Mouse (Mus musculus) forebrain, postnatal 0 days (tissue): Measurements from ENCODE around the gene Nxph4. TPM values are rescaled to one million over a fixed set of nuclear protein-coding genes. Genes with fewer than 3 reads are reported as not detected.

Source experiments
- ATAC-seq: fragments of 200-750 bp; cut with Nextera tagmentation; 2 replicates; pipeline ENCODE4 v1.8.0; 2017; ENCODE audit warnings: mild to moderate bottlenecking, moderate library complexity
- DNase-seq: peaks from one replicate; pipeline ENCODE4 v3.0.0-alpha.2; 2015
- H3K27ac ChIP-seq: fragments of 300-500 bp; sonication (generic); 2 replicates; pipeline ENCODE4 v1.5.1; 2014; ENCODE audit warnings: low read depth, mild to moderate bottlenecking, antibody characterized with exemption, low read length, moderate library complexity, mixed read lengths
- H3K27me3 ChIP-seq: fragments of 300-500 bp; sonication (generic); 2 replicates; pipeline ENCODE4 v1.6.1; 2014; ENCODE audit warnings: mild to moderate bottlenecking, low read length, mixed read lengths; ENCODE audit not compliant: insufficient read depth
- H3K36me3 ChIP-seq: fragments of 300-500 bp; sonication (generic); 2 replicates; pipeline ENCODE4 v1.6.1; 2014; ENCODE audit warnings: mild to moderate bottlenecking, moderate library complexity; ENCODE audit not compliant: insufficient read depth
- H3K4me1 ChIP-seq: fragments of 300-500 bp; sonication (generic); 2 replicates; pipeline ENCODE4 v1.6.1; 2014; ENCODE audit warnings: antibody characterized with exemption; ENCODE audit not compliant: insufficient read depth
- H3K4me2 ChIP-seq: fragments of 300-500 bp; sonication (generic); 2 replicates; pipeline ENCODE4 v1.6.1; 2014; ENCODE audit warnings: low read depth, mild to moderate bottlenecking, moderate library complexity
- H3K4me3 ChIP-seq: fragments of 300-500 bp; sonication (generic); 2 replicates; pipeline ENCODE4 v1.5.1; 2014; ENCODE audit warnings: low read depth, low read length, mixed read lengths
- H3K9ac ChIP-seq: fragments of 300-500 bp; sonication (generic); 2 replicates; pipeline ENCODE4 v1.6.1; 2014; ENCODE audit warnings: mild to moderate bottlenecking
- H3K9me3 ChIP-seq: fragments of 300-500 bp; sonication (generic); 2 replicates; pipeline ENCODE4 v1.6.1; 2016; ENCODE audit warnings: low read length
- CTCF ChIP-seq: sonication (generic); IDR thresholded peaks from 2 replicates; pipeline ENCODE4 v1.5.1; 2016; ENCODE audit warnings: antibody characterized with exemption, control low read depth, low read depth
- WGBS: fragments of 180-500 bp; shearing (Covaris S2); extraction: QIAGEN DNeasy Blood & Tissue Kit; methylation state at CpG from one replicate; pipeline ENCODE4 v1.1.7; 2014; 5-methylcytosine and 5-hydroxymethylcytosine counted together
- polyA plus RNA-seq: library from polyadenylated mRNA; unstranded; fragments of >200 nt; fragmentation: Nextera tagmentation; extraction: Ambion mirVana; gene quantifications from 2 replicates; pipeline ENCODE4 v1.2.1, GENCODE M21; 2015
- total RNA-seq: library from RNA; depleted of rRNA; stranded (reverse); fragments of >200 nt; gene quantifications from 2 replicates; pipeline ENCODE4 v1.2.3, GENCODE M21; 2014; rRNA removed

Nxph4 gene
- total and polyA plus RNA-seq, 2 experiments from 2014 or later: 2.1 to 22.6 TPM

DNA sequence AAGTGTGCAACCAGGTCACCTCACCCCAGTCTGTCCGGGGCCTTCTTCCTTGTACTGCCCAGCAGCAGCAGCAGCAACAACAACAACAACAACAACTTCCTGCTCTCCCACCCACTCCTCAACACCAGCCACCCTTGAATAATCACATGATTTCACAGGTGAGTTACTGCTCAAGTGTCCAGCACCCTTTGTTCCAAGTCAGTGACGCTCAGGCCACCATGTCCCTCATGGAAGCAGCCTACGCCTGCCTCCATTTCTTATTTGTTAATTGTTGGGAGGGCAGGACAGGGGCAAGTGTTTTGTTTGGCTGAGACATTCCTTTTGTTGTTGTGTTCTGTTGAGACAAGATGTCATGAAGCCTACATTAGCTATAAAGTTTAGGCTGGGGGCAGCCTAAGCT lies 57.8 kb downstream of the Nxph4 start:
- H3K4me2 ChIP-seq: no peak overlapping the region
- H3K4me1 ChIP-seq: no peaks in the 10 kb centered on the region
- no peak overlapping the region for H3K9ac ChIP-seq
- H3K9me3 ChIP-seq: no peaks in the 10 kb centered on the region
- ATAC-seq: no peak
- no peak overlapping the region for H3K27ac ChIP-seq
- no peaks in the 10 kb centered on the region for H3K27me3 ChIP-seq
- DNase-seq: no peak
- 80% methylated on average over 3 of the region's 3 CpGs for WGBS
- no peak for TF ChIP-seq CTCF
- peaks cover 57% of the 10 kb centered on the region for H3K36me3 ChIP-seq
- no peak overlapping the region for H3K4me3 ChIP-seq

Other genes starting within 250 kb of the Nxph4 start
- 5.9 and 9.4 TPM in 2 replicates for gene Mbd6, start 245.5 kb downstream of the Nxph4 start, total RNA-seq
- gene Mbd6, start 245.5 kb downstream of the Nxph4 start, polyA plus RNA-seq: 4.1 and 4.8 TPM in 2 replicates
- 86.4 and 94.4 TPM in 2 replicates for gene Mars, start 222.8 kb downstream of the Nxph4 start, total RNA-seq
- 95.9 and 98.6 TPM in 2 replicates for gene Mars, start 222.8 kb downstream of the Nxph4 start, polyA plus RNA-seq
- 0.52 and 0.69 TPM in 2 replicates for gene Arhgap9, start 212.6 kb downstream of the Nxph4 start, total RNA-seq
- gene Arhgap9, start 212.6 kb downstream of the Nxph4 start, polyA plus RNA-seq: 0.81 and 0.99 TPM in 2 replicates
- 2.5 and 5.1 TPM in 2 replicates for gene Gli1, start 192.6 kb downstream of the Nxph4 start, total RNA-seq
- 0.89 and 1.2 TPM in 2 replicates for gene Gli1, start 192.6 kb downstream of the Nxph4 start, polyA plus RNA-seq
- under 0.01 TPM in 1 of 2 replicates, not detected in the other for gene Inhbe, start 180.1 kb downstream of the Nxph4 start, total RNA-seq
- gene Inhbe, start 180.1 kb downstream of the Nxph4 start, polyA plus RNA-seq: not detected in 2 replicates
- not detected in 2 replicates for gene Inhbc, start 164.1 kb downstream of the Nxph4 start, total RNA-seq
- gene Inhbc, start 164.1 kb downstream of the Nxph4 start, polyA plus RNA-seq: not detected in 2 replicates
- 47.5 and 51.0 TPM in 2 replicates for gene R3hdm2, start 154.2 kb downstream of the Nxph4 start, total RNA-seq
- 28.6 and 37.2 TPM in 2 replicates for gene R3hdm2, start 154.2 kb downstream of the Nxph4 start, polyA plus RNA-seq
- gene Stac3, start 32.9 kb downstream of the Nxph4 start, total RNA-seq: 0.85 and 1.7 TPM in 2 replicates
- gene Stac3, start 32.9 kb downstream of the Nxph4 start, polyA plus RNA-seq: 0.20 and 0.50 TPM in 2 replicates
- 4.9 and 15.5 TPM in 2 replicates for gene Ndufa4l2, start 19.6 kb downstream of the Nxph4 start, total RNA-seq
- 15.2 and 15.5 TPM in 2 replicates for gene Ndufa4l2, start 19.6 kb downstream of the Nxph4 start, polyA plus RNA-seq
- gene Shmt2, start 12.1 kb downstream of the Nxph4 start, total RNA-seq: 31.5 and 43.8 TPM in 2 replicates
- 39.0 and 39.9 TPM in 2 replicates for gene Shmt2, start 12.1 kb downstream of the Nxph4 start, polyA plus RNA-seq
- 183 and 228 TPM in 2 replicates for gene Lrp1, start 86.6 kb upstream of the Nxph4 start, total RNA-seq
- gene Lrp1, start 86.6 kb upstream of the Nxph4 start, polyA plus RNA-seq: 42.2 and 70.4 TPM in 2 replicates
- 4.6 and 5.4 TPM in 2 replicates for gene Stat6, start 108.4 kb upstream of the Nxph4 start, total RNA-seq
- 4.3 and 4.4 TPM in 2 replicates for gene Stat6, start 108.4 kb upstream of the Nxph4 start, polyA plus RNA-seq
- gene Nemp1, start 132.3 kb upstream of the Nxph4 start, total RNA-seq: 3.4 and 6.1 TPM in 2 replicates
- 2.8 and 3.2 TPM in 2 replicates for gene Nemp1, start 132.3 kb upstream of the Nxph4 start, polyA plus RNA-seq
- gene Nab2, start 134.0 kb upstream of the Nxph4 start, total RNA-seq: 12.9 and 14.4 TPM in 2 replicates
- gene Nab2, start 134.0 kb upstream of the Nxph4 start, polyA plus RNA-seq: 4.5 and 4.8 TPM in 2 replicates
- gene Myo1a, start 170.6 kb upstream of the Nxph4 start, total RNA-seq: 0.15 and 0.29 TPM in 2 replicates
- gene Myo1a, start 170.6 kb upstream of the Nxph4 start, polyA plus RNA-seq: 0.28 and 0.35 TPM in 2 replicates
- gene Tac2, start 189.9 kb upstream of the Nxph4 start, total RNA-seq: 0.46 and 2.8 TPM in 2 replicates
- 6.0 and 9.1 TPM in 2 replicates for gene Tac2, start 189.9 kb upstream of the Nxph4 start, polyA plus RNA-seq
- 7.5 and 11.9 TPM in 2 replicates for gene Zbtb39, start 205.0 kb upstream of the Nxph4 start, total RNA-seq
- 2.3 and 2.4 TPM in 2 replicates for gene Zbtb39, start 205.0 kb upstream of the Nxph4 start, polyA plus RNA-seq
- gene Gpr182, start 217.2 kb upstream of the Nxph4 start, total RNA-seq: 0.62 and 1.3 TPM in 2 replicates
- gene Gpr182, start 217.2 kb upstream of the Nxph4 start, polyA plus RNA-seq: 1.5 and 1.7 TPM in 2 replicates
- 0.24 TPM in 1 of 2 replicates, not detected in the other for gene Rdh1, start 225.2 kb upstream of the Nxph4 start, total RNA-seq
- gene Rdh1, start 225.2 kb upstream of the Nxph4 start, polyA plus RNA-seq: not detected in 2 replicates
- gene Rdh16f1, start 225.2 kb upstream of the Nxph4 start, total RNA-seq: not detected in 2 replicates
- not detected in 2 replicates for gene Rdh16f1, start 225.2 kb upstream of the Nxph4 start, polyA plus RNA-seq
- gene Rdh9, start 241.8 kb upstream of the Nxph4 start, total RNA-seq: 0.57 and 0.69 TPM in 2 replicates
- gene Rdh9, start 241.8 kb upstream of the Nxph4 start, polyA plus RNA-seq: 0.62 and 0.68 TPM in 2 replicates